Mouse (Mus musculus) liver, embryonic 16.5 days (tissue): ENCODE data around the gene Cdh23. TPM values are rescaled to one million over a fixed set of nuclear protein-coding genes. Genes with fewer than 3 reads are reported as not detected.

Experiments used
- ATAC-seq: fragments of 200-750 bp; cut with Nextera tagmentation; 2 replicates; pipeline ENCODE4 v1.8.0; 2017; ENCODE audit warnings: low read depth, mild to moderate bottlenecking, moderate number of reproducible peaks, moderate library complexity
- H3K27ac ChIP-seq: fragments of 300-500 bp; sonication (generic); 2 replicates; pipeline ENCODE4 v1.5.1; 2014; ENCODE audit warnings: mild to moderate bottlenecking, low read length
- H3K27me3 ChIP-seq: fragments of 300-500 bp; sonication (generic); 2 replicates; pipeline ENCODE4 v1.6.1; 2014; ENCODE audit warnings: low read depth, low read length, mixed read lengths; ENCODE audit not compliant: control insufficient read depth, insufficient read depth
- H3K36me3 ChIP-seq: fragments of 300-500 bp; sonication (generic); 2 replicates; pipeline ENCODE4 v1.6.1; 2014; ENCODE audit warnings: mild to moderate bottlenecking; ENCODE audit not compliant: control insufficient read depth, insufficient read depth
- H3K4me1 ChIP-seq: fragments of 300-500 bp; sonication (generic); 2 replicates; pipeline ENCODE4 v1.6.1; 2014; ENCODE audit warnings: low read depth, low read length, mixed read lengths; ENCODE audit not compliant: control insufficient read depth
- H3K4me2 ChIP-seq: fragments of 300-500 bp; sonication (generic); 2 replicates; pipeline ENCODE4 v1.6.1; 2014; ENCODE audit warnings: low read depth, low read length, mixed read lengths
- H3K4me3 ChIP-seq: fragments of 300-500 bp; sonication (generic); 2 replicates; pipeline ENCODE4 v1.5.1; 2014; ENCODE audit warnings: low read depth, mild to moderate bottlenecking, low read length
- H3K9ac ChIP-seq: fragments of 300-500 bp; sonication (generic); 2 replicates; pipeline ENCODE4 v1.6.1; 2014; ENCODE audit warnings: low read depth, low read length
- H3K9me3 ChIP-seq: fragments of 300-500 bp; sonication (generic); replicated peaks from 2 replicates; pipeline ENCODE4 v1.6.1; 2016; ENCODE audit warnings: low read length; ENCODE audit not compliant: control insufficient read depth
- WGBS: fragments of 180-500 bp; shearing (Covaris S2); extraction: QIAGEN DNeasy Blood & Tissue Kit; methylation state at CpG from one replicate; pipeline ENCODE4 v1.1.7; 2014; ENCODE audit not compliant: insufficient replicate concordance; 5-methylcytosine and 5-hydroxymethylcytosine counted together
- polyA plus RNA-seq: library from polyadenylated mRNA; unstranded; fragments of >200 nt; fragmentation: Nextera tagmentation; extraction: Ambion mirVana; gene quantifications from 2 replicates; pipeline ENCODE4 v1.2.1, GENCODE M21; 2015

Cdh23 gene
- polyA plus RNA-seq, 1 experiment from 2014 or later = 0.65 TPM

DNA sequence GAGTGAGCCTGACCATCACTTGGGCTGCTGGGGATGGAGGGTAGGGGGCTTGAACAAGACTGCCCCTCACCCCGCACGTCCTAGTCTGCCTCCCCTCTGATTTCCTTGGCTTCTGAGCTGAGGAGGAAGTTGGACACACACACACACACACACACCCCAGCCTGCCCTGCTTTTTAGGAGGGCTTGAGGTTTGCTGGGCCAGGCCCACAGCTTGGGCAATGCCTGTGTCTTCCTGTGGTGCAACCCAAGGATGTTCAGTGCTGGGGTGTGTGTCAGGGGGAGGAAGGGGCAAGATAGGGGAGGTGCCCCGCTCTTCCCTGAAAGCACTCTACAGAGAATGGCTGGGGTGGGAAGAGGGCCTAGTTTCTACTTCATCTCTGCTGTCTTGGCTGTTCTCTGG is 352.2 kb downstream of the Cdh23 start:
- ATAC-seq = no peak
- no peak overlapping the region for H3K9ac ChIP-seq
- no peaks in the 10 kb centered on the region for H3K36me3 ChIP-seq
- H3K4me3 ChIP-seq = no peak overlapping the region
- H3K9me3 ChIP-seq = no peaks in the 10 kb centered on the region
- no peak overlapping the region; the same call in 1 of the 2 replicates for H3K27ac ChIP-seq
- H3K4me2 ChIP-seq = no peak overlapping the region
- H3K27me3 ChIP-seq = no peaks in the 10 kb centered on the region
- H3K4me1 ChIP-seq = peaks cover 31% of the 10 kb centered on the region
- 28% methylated on average over 3 of the region's 3 CpGs for WGBS

DNA sequence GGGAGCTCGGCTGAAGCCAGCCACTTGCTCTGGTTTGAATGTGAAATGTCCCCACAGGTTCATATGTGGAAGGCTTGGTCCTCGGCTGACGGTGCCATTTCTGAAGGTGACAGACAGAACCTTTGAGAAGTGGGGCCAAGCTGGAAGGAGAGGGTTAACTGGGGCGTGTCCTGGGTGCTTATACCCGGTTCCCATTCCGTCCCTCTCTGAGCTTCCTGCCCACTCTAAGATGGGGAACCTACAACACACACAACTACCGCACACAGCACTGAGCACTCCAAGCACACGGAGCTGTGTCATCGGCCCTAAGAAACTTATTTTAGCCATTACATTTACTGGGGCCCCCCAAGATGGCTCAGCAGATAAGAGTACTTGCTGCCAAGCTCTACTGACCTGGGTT is 354.8 kb downstream of the Cdh23 start:
- 21% methylated on average over 9 of the region's 9 CpGs for WGBS
- Histone ChIP-seq H3K4me2 (no peak overlapping the region), H3K4me3 (no peak overlapping the region), H3K9me3 (no peaks in the 10 kb centered on the region), H3K27ac (no peak overlapping the region), H3K4me1 (peaks cover 6% of the 10 kb centered on the region), H3K9ac (no peak overlapping the region), H3K27me3 (no peaks in the 10 kb centered on the region), H3K36me3 (no peaks in the 10 kb centered on the region)
- no peak for ATAC-seq

DNA sequence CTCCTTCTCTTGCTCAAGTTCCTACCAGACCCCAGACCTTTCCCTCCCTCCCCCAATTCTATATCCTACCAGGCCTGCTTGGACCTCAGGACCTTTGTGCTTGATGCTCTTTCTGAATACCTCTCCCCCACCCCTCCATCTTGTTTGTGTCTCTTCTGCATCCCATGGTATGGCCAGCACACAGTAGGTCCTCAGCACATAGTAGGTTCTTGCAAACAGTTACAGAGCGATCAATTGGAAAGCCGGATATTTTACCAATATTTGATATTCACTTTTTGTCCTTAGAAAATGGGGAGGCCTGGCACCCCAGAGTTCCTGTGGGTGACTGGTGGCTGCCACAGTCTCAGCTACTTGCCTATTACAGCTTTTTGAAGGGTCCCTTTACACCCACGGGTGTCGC is 361.3 kb downstream of the Cdh23 start:
- Histone ChIP-seq H3K4me1 (no peaks in the 10 kb centered on the region), H3K4me3 (no peak overlapping the region), H3K4me2 (no peak overlapping the region), H3K36me3 (no peaks in the 10 kb centered on the region), H3K27ac (no peak overlapping the region), H3K27me3 (no peaks in the 10 kb centered on the region), H3K9ac (no peak overlapping the region), H3K9me3 (no peaks in the 10 kb centered on the region)
- WGBS = 64% methylated on average over 4 of the region's 4 CpGs
- no peak for ATAC-seq

DNA sequence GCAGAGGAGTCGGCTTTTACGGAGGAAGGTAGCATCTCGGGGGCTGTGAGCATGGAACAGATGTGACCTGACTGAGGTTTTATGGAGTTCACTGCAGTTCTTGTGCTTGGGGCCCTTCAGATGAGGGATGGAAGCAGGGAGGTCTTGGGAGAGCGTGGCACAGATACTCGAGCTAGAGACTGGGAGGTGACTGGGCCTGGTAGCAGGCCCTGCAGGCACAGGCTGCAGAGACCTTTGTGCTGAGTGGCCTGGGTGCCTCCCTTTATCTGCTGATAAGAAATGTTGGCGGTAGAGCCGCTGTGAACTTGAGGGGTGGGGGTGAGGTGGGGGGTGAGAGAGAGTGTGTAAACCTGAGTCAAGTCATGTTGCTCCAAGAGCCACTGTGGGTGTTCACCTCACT is 361.7 kb downstream of the Cdh23 start:
- Histone ChIP-seq H3K27ac (no peak overlapping the region), H3K36me3 (no peaks in the 10 kb centered on the region), H3K9me3 (no peaks in the 10 kb centered on the region), H3K4me3 (no peak overlapping the region), H3K9ac (no peak overlapping the region), H3K4me2 (no peak overlapping the region), H3K27me3 (no peaks in the 10 kb centered on the region), H3K4me1 (no peaks in the 10 kb centered on the region)
- no peak for ATAC-seq
- 47% methylated on average over 7 of the region's 7 CpGs for WGBS

DNA sequence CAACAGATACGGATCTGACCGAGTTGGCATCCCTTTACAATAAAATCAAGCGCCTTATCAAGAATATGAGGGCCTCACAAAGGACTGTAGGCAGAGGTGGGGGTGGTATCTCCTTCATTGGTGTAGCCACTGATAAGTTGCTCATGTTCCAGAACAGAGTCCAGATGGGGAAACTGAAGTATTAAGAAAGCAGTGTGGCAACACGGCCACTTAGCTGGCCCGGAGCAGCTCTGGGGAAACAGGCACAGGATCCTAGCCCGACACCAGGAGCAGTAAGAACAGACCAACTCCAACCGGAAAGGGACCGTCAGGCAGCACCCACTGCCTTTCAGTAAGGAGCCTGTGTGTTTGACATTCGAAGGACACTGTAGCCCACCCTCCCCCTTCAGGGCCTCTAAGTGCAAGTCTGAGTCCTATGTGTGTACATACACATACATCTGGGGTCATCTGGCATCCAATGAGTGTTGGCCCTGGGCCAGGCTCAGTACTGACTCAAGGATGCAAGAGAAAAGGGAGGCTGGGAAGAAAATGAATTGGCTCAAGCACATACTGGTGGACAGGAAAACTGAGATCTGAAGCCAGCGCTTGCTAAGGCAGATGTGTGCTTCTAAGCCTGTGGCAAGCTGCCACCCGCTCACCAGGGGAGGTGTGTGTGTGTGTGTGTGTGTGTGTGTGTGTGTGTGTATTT is 367.2 kb downstream of the Cdh23 start:
- Histone ChIP-seq H3K4me2 (no peak overlapping the region), H3K4me1 (no peaks in the 10 kb centered on the region), H3K36me3 (no peaks in the 10 kb centered on the region), H3K4me3 (no peak overlapping the region), H3K9ac (no peak overlapping the region), H3K9me3 (no peaks in the 10 kb centered on the region), H3K27me3 (no peaks in the 10 kb centered on the region), H3K27ac (no peak overlapping the region; the same call in 1 of the 2 replicates)
- 61% methylated on average over 11 of the region's 11 CpGs for WGBS
- no peak for ATAC-seq

DNA sequence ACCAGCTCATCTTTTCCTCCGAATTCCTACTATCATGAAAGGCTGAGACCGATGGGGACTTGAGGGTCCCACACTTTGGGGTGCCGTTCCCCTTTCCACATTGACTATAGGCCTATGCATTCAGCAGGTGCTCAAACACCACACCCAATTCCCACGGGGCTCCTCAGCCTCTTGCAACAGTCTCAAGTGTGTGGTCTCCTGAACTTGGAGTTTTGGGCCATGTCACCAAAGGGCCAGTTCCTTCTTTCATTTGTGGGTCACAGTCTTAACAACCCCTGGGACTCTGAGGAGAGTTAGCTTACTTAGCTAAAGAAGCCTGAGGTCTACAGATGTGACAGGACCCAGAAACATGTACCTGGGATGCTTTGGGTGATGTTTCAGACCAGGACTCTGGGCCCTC is 380.1 kb downstream of the Cdh23 start:
- no peak for ATAC-seq
- WGBS = 58% methylated on average over 4 of the region's 4 CpGs

DNA sequence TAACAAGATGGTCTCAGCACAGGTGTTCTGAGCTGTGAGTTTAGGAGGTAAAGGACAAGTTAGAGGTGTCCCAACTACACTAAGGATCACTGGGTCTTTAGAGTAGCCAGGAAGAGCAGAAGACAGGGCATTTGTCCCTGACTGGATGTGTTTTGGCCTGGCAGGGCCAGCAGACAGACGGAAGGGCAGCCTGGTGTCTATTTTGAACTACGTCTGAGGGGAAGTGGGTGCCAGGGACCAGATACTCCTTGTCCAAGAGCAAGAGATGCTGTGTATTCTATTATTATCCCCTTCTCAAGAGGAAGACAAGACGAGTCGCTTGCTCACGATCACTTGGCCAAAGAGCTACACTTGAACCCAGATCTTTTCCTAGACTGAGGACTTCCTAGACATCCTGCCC is 382.7 kb downstream of the Cdh23 start:
- Histone ChIP-seq H3K4me3 (no peak overlapping the region), H3K9me3 (no peaks in the 10 kb centered on the region), H3K4me2 (no peak overlapping the region), H3K36me3 (no peaks in the 10 kb centered on the region), H3K4me1 (no peaks in the 10 kb centered on the region), H3K27ac (no peak overlapping the region), H3K9ac (no peak overlapping the region), H3K27me3 (no peaks in the 10 kb centered on the region)
- 64% methylated on average over 5 of the region's 5 CpGs for WGBS
- ATAC-seq = no peak

More for the DNA sequence above, 380.1 kb downstream of the Cdh23 start:
- no peaks in the 10 kb centered on the region for H3K27me3 ChIP-seq
- no peak overlapping the region for H3K4me3 ChIP-seq
- H3K9ac ChIP-seq = no peak overlapping the region
- no peaks in the 10 kb centered on the region for H3K36me3 ChIP-seq
- H3K27ac ChIP-seq = no peak overlapping the region
- H3K4me2 ChIP-seq = no peak overlapping the region
- no peaks in the 10 kb centered on the region for H3K9me3 ChIP-seq
- no peaks in the 10 kb centered on the region for H3K4me1 ChIP-seq

DNA sequence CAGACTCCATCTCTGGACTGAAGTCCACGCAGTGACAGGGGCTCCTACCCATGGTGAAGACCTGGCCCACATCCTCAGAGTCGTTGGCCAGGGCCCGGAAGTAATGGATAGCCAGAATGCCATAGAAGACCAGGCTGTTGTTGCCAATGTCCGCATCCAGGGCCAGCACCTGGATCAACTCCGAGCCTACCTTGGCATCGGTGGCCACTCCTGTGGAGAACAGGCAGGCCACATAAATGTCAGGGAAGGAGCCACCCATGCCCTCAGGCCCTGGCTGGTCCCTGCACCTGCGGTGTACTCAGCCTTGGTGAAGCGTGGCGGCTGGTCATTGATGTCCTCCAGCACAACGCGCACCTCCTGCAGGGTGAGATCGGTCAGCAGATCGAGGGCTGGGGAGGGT is 385.7 kb downstream of the Cdh23 start:
- no peak for ATAC-seq
- H3K4me1 ChIP-seq = no peaks in the 10 kb centered on the region
- H3K36me3 ChIP-seq = no peaks in the 10 kb centered on the region
- WGBS = 74% methylated on average over 13 of the region's 13 CpGs
- H3K4me3 ChIP-seq = no peak overlapping the region
- no peak overlapping the region for H3K4me2 ChIP-seq
- H3K9ac ChIP-seq = no peak overlapping the region
- no peak overlapping the region for H3K27ac ChIP-seq
- H3K9me3 ChIP-seq = no peaks in the 10 kb centered on the region
- no peaks in the 10 kb centered on the region for H3K27me3 ChIP-seq

DNA sequence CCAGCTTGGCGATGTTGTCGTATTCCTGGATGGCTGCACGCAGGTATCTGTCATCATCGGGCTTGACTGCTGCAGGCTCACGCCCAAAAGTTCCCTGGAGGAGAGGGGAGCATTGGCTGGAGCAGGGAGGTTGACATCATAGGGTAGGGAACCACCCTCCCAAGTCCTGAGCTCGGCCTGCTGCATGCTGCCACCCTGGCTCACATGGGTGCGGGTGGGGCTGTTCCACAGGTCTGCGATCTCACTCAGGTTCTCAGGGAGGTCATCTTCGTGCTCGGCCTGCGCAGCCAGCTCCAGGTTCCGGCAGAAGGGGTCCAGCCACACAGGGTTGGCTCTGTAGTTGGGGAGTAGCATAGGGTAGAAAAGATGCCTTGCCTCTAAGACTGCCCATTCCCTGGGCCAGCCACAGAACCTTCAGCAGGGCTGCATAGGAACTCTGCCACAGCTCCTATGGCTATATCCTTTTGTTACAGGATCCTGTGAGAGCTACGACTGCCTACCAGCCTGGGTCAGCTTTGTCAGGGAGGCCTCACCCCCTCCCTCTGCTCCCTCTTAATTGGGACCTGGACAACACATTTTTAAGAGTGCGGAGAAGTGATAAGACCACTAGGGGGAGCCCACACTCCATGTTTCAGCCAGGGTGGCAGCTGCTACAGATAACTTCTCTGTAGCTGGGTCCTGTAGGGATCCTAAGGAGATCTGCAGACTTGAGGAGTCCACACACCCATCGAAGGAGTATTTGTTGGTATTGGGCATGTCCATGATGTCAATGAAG is 391.2 kb downstream of the Cdh23 start:
- Histone ChIP-seq H3K9me3 (no peaks in the 10 kb centered on the region), H3K27ac (no peak overlapping the region), H3K27me3 (no peaks in the 10 kb centered on the region), H3K4me2 (no peak overlapping the region), H3K4me3 (no peak overlapping the region), H3K9ac (no peak overlapping the region), H3K4me1 (no peaks in the 10 kb centered on the region), H3K36me3 (peaks cover 15% of the 10 kb centered on the region)
- ATAC-seq = no peak
- WGBS = 53% methylated on average over 15 of the region's 15 CpGs
